Mouse (Mus musculus) lung, adult 2 months (tissue): ENCODE data around the gene Mrpl41.

Experiments used
- CTCF ChIP-seq: fragments of 200-500 bp; IDR thresholded peaks from 2 replicates; pipeline ENCODE4 v1.5.1; 2011; ENCODE audit warnings: mild to moderate bottlenecking, low read length, control low read depth; ENCODE audit not compliant: insufficient read depth
- POLR2A ChIP-seq: fragments of 200-500 bp; IDR thresholded peaks from 2 replicates; pipeline ENCODE4 v1.6.1; 2011; ENCODE audit warnings: low read depth, mild to moderate bottlenecking, control low read depth, low read length, borderline replicate concordance; ENCODE audit errors: extremely low read depth

- TF ChIP-seq POLR2A (peak; percentile 78; the same call in 1 of the 2 replicates), CTCF (peak; percentile 37; the same call in 1 of the 2 replicates)
These were observed 39.7 kb downstream of the Mrpl41 start, which contains the start of gene Arrdc1 for GRCm38 (mm10) chr2:24935057-24935796.
